In genomic region chr11:57720076-57720475, GRCm38 (mm10) we compare ENCODE assay signal across 12 mouse cellular contexts.
DNase-seq lines count a peak whose midpoint lies in the region; ATAC-seq and TF ChIP-seq lines count a peak whose summit lies in the region.
"Had no signal": no experiment of that assay in that cellular context is flagged by ENCODE, and none has a peak within 500 bp of the region (broad histone marks: within the 10 kb centered on the region; RNA-seq: fewer than 3 reads in every experiment).

No protein-coding gene starts in this region.

- no peak overlapping the region for H3K27ac ChIP-seq in hindbrain, embryonic 15.5 days (replicated peaks)
- 0 out of 2 replicates have a peak overlapping the region, but pooled peaks have one; percentile 20 for H3K27ac ChIP-seq in midbrain, embryonic 13.5 days
- H3K27ac ChIP-seq: left cerebral cortex, adult 2 months; liver, embryonic 12.5 days; neural tube, embryonic 12.5 days had no signal

- no peak overlapping the region for H3K9ac ChIP-seq in hindbrain, embryonic 15.5 days
- no peak overlapping the region for H3K9ac ChIP-seq in midbrain, embryonic 13.5 days (replicated peaks)
- H3K9ac ChIP-seq: liver, embryonic 12.5 days; neural tube, embryonic 12.5 days; stomach, embryonic 15.5 days had no signal

- WGBS in hindbrain, embryonic 15.5 days: 70% methylated on average over 6 of the region's 6 CpGs
- 74% methylated on average over 6 of the region's 6 CpGs for WGBS in midbrain, embryonic 13.5 days

- H3K27me3 ChIP-seq in Patski: no peaks in the 10 kb centered on the region
- H3K27me3 ChIP-seq in hindbrain, embryonic 15.5 days: no peaks in the 10 kb centered on the region
- 0 out of 2 replicates have a peak, but pooled peaks cover 4% of the 10 kb centered on the region for H3K27me3 ChIP-seq in midbrain, embryonic 13.5 days
- H3K27me3 ChIP-seq: liver, embryonic 12.5 days; neural tube, embryonic 12.5 days; stomach, embryonic 15.5 days had no signal

- H3K4me2 ChIP-seq in hindbrain, embryonic 15.5 days: no peak overlapping the region
- H3K4me2 ChIP-seq in midbrain, embryonic 13.5 days (replicated peaks): no peak overlapping the region
- H3K4me2 ChIP-seq: liver, embryonic 12.5 days; neural tube, embryonic 12.5 days; stomach, embryonic 15.5 days had no signal

- peak; percentile 32 for DNase-seq in ES-CJ7 (ENCODE audit: low read depth, low spot score)
- peak; percentile 39 for DNase-seq in Patski (ENCODE audit: low read depth, low spot score)
- DNase-seq in heart, postnatal 14 days: no peak
- no peak for DNase-seq in spleen, postnatal 14 days (ENCODE audit: low spot score in 2 of 2)
- DNase-seq in left cerebral cortex, adult 8-10 months (ENCODE audit: low spot score in 2 of 2): no peak
- DNase-seq: thymus, postnatal 14 days had no signal

- in situ Hi-C loops in Patski (cut with MboI; ENCODE audit: low pct_unique_long_range_greater_than_20kb): loop anchor here (10.0 kb wide), 1 partner anchor 95 kb away; no protein-coding TSS in a partner anchor

- CTCF ChIA-PET in Patski (lab: Charles Lee): interaction anchor here (1.1 to 2.9 kb wide), 4 partner anchors 13 to 171 kb away, joined by 4 to 8 read pairs (median 6); no protein-coding TSS in a partner anchor

- TF ChIP-seq CTCF in Patski (IDR thresholded peaks at IDR 0.05): no peak

- no peaks in the 10 kb centered on the region for H3K9me3 ChIP-seq in hindbrain, embryonic 15.5 days
- H3K9me3 ChIP-seq in midbrain, embryonic 13.5 days: no peaks in the 10 kb centered on the region
- H3K9me3 ChIP-seq: liver, embryonic 12.5 days; neural tube, embryonic 12.5 days; stomach, embryonic 15.5 days had no signal

- intact Hi-C loops in heart, postnatal 14 days (cut with DNase I): no loop called here

- POLR2A ChIA-PET in Patski (lab: Charles Lee): interaction anchor here (0.6 to 1.7 kb wide), 3 partner anchors 12 to 173 kb away, joined by 3 to 6 read pairs (median 4); no protein-coding TSS in a partner anchor

- peaks cover 9% of the 10 kb centered on the region; the same call in 1 of the 2 replicates for H3K4me1 ChIP-seq in hindbrain, embryonic 15.5 days (replicated peaks)
- H3K4me1 ChIP-seq in midbrain, embryonic 13.5 days (replicated peaks): peaks cover 18% of the 10 kb centered on the region
- H3K4me1 ChIP-seq: liver, embryonic 12.5 days; neural tube, embryonic 12.5 days had no signal

- ATAC-seq in Patski: no peak
- ATAC-seq in hindbrain, embryonic 15.5 days (ENCODE audit: low FRiP score, low read depth): 0 out of 2 replicates have a peak, but pooled peaks have one; percentile 28
- 0 out of 2 replicates have a peak, but pooled peaks have one; percentile 6 for ATAC-seq in midbrain, embryonic 13.5 days
- ATAC-seq: liver, embryonic 12.5 days had no signal

- no peak overlapping the region for H3K4me3 ChIP-seq in hindbrain, embryonic 15.5 days
- H3K4me3 ChIP-seq in midbrain, embryonic 13.5 days (replicated peaks): no peak overlapping the region
- H3K4me3 ChIP-seq: left cerebral cortex, adult 2 months; liver, embryonic 12.5 days; neural tube, embryonic 12.5 days; stomach, embryonic 15.5 days had no signal

- H3K36me3 ChIP-seq in hindbrain, embryonic 15.5 days: no peaks in the 10 kb centered on the region
- no peaks in the 10 kb centered on the region for H3K36me3 ChIP-seq in midbrain, embryonic 13.5 days
- H3K36me3 ChIP-seq: neural tube, embryonic 12.5 days had no signal

Comparison
In these comparisons a context has a peak if more than half of its experiments do, and no peak if none do; other contexts are left out.
1. DNase-seq: peak in ES-CJ7 (single experiment) and Patski (single experiment); none in heart, postnatal 14 days (0 of 2), spleen, postnatal 14 days (0 of 2) and left cerebral cortex, adult 8-10 months (0 of 2).